Mouse (Mus musculus) heart, embryonic 14.5 days (tissue): ENCODE measurements around the gene Fam161a. TPM values are rescaled to one million over a fixed set of nuclear protein-coding genes. Genes with fewer than 3 reads are reported as not detected.

ENCODE experiments used
- ATAC-seq: fragments of 200-750 bp; cut with Nextera tagmentation; 2 replicates; pipeline ENCODE4 v1.8.0; 2017; ENCODE audit warnings: low read depth, moderate TSS enrichment; ENCODE audit not compliant: insufficient number of reproducible peaks, insufficient read depth, low FRiP score
- H3K27ac ChIP-seq, 2 experiments: fragments of 200-500 bp in 1 of 2; fragments of 300-500 bp in 1 of 2; sonication (generic) in 1 of 2; replicated peaks in 1 of 2; 2 replicates each; pipeline ENCODE4 v1.5.1; 2012 to 2014; ENCODE audit warnings: low read depth in 2 of 2, low read length in 2 of 2, control low read depth in 1 of 2, mild to moderate bottlenecking in 1 of 2, mixed read lengths in 1 of 2; ENCODE audit not compliant: control insufficient read depth in 1 of 2, insufficient read depth in 1 of 2
- H3K27me3 ChIP-seq: fragments of 300-500 bp; sonication (generic); 2 replicates; pipeline ENCODE4 v1.6.1; 2014; ENCODE audit warnings: mild to moderate bottlenecking, low read length, control low read depth; ENCODE audit not compliant: control insufficient read depth, insufficient read depth
- H3K36me3 ChIP-seq: fragments of 300-500 bp; sonication (generic); 2 replicates; pipeline ENCODE4 v1.6.1; 2014; ENCODE audit warnings: mild to moderate bottlenecking, control low read depth, low read length, mixed read lengths; ENCODE audit not compliant: control insufficient read depth, insufficient read depth
- H3K4me1 ChIP-seq, 2 experiments: fragments of 200-500 bp in 1 of 2; fragments of 300-500 bp in 1 of 2; sonication (generic) in 1 of 2; 2 replicates each; pipeline ENCODE4 v1.6.1; 2012 to 2014; ENCODE audit warnings: low read length in 2 of 2, control low read depth in 1 of 2, mixed read lengths in 1 of 2; ENCODE audit not compliant: control insufficient read depth in 2 of 2, insufficient read depth in 2 of 2
- H3K4me2 ChIP-seq: fragments of 300-500 bp; sonication (generic); 2 replicates; pipeline ENCODE4 v1.6.1; 2014; ENCODE audit warnings: mild to moderate bottlenecking, low read length
- H3K4me3 ChIP-seq, 2 experiments: fragments of 200-500 bp in 1 of 2; fragments of 300-500 bp in 1 of 2; sonication (generic) in 1 of 2; 2 replicates each; pipeline ENCODE4 v1.5.1; 2012 to 2014; ENCODE audit warnings: low read length in 2 of 2, mild to moderate bottlenecking in 2 of 2, control low read depth in 1 of 2, low read depth in 1 of 2, moderate library complexity in 1 of 2; ENCODE audit not compliant: control insufficient read depth in 1 of 2, insufficient read depth in 1 of 2
- H3K9ac ChIP-seq: fragments of 300-500 bp; sonication (generic); 2 replicates; pipeline ENCODE4 v1.6.1; 2014; ENCODE audit warnings: mild to moderate bottlenecking, low read length
- H3K9me3 ChIP-seq: fragments of 300-500 bp; sonication (generic); 2 replicates; pipeline ENCODE4 v1.6.1; 2016; ENCODE audit warnings: low read length, control low read depth; ENCODE audit not compliant: control insufficient read depth
- whole genome bisulfite sequencing: fragments of 180-500 bp; shearing (Covaris S2); extraction: QIAGEN DNeasy Blood & Tissue Kit; methylation state at CpG from one replicate; pipeline ENCODE4 v1.1.7; 2014; 5-methylcytosine and 5-hydroxymethylcytosine counted together
- polyA plus RNA-seq: library from polyadenylated mRNA; unstranded; fragments of >200 nt; fragmentation: Nextera tagmentation; extraction: Ambion mirVana; gene quantifications from 2 replicates; pipeline ENCODE4 v1.2.1, GENCODE M21; 2014

Fam161a gene
- polyA plus RNA-seq, 1 experiment from 2014 or later, result 2.8 TPM

DNA sequence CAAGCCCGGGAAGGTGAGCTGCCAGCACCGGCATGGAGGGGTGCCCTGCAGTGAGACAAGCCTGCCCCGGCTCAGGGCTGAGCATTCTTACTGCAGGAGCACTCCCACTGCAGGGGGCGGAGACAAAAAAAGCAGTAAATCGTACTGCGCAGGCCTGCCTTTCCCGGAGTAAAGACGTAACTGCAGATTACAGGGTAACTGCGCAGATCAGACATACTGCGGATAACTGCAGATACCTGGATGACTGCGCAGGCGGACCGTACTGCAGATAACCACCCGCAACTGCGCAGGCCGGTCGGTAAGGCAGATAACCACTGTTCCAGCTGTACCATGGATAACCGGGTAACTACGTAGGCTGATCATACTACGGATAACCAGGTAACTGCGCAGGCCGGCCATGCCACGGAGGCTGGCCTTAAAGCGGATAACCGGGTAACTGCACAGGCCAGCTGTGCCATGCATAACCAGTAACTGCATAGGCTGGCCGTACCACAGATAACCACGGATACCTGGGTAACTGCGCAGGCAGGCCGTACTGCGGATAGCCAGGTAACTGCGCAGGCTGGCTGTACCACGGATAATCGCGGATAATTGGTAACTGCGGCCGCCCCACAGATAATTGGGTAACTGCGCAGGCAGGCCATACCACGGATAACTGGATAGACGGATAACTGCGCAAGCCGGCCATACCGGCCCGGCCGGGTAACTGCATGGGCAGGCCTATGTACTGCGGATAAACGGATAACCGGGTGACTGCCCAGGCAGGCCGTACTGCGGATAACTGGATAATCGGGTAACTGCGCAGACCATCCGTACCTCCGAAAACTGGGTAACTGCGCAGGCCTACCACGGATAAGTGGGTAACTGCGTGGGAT is 35.3 kb upstream of the Fam161a start, which contains the start of gene Zrsr1:
Gene Zrsr1, plus strand, starts transcription at position 171 of the 875 bp plus-strand sequence.
- H3K9me3 ChIP-seq, result peaks cover 32% of the 10 kb centered on the region

DNA sequence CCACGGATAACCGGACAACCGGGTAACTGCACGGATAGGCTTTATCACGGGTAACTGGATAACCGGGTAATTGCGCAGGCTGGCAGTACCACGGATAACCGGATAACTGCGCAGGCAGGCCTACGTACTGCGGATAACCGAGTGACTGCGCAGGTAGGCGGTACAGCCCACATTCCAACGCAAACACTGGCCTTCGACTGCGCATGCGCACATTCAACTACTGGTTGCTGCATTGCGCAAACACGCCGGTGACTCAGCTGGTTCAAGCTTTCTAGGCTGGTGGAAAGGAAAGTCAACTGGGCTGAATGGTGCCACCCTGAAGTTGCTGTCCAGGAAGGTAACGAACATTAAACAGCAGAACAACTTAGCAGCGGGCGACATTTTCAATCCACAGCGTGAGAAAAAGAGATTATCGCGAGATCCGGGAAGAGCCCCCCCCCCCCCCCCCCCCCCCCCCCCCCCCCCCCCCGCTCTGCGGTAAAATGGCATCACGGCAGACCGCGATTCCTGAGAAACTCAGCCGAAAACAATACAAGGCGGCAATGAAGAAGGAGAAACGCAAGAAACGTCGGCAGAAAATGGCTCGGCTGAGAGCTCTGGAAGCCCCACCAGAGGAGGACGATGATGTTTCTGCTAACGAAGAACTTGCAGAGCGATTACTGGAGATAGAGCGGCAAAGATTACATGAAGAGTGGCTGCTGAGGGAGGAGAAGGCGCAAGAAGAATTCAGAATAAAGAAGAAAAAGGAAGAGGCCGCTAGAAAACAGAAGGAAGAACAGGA is 34.4 kb upstream of the Fam161a start:
- WGBS, result 55% methylated on average over 44 of the region's 46 CpGs
- peaks cover 24% of the 10 kb centered on the region for H3K9me3 ChIP-seq
- peak overlapping the region; percentile 80 for H3K4me2 ChIP-seq
- H3K4me1 ChIP-seq, result peaks cover 2 to 14% of the 10 kb centered on the region in 2 experiments; a peak in 2 of 4 replicates
- peak overlapping the region; percentile 75 for H3K9ac ChIP-seq
- H3K27ac ChIP-seq, result peak overlapping the region; percentile 73 to 94
- ATAC-seq, result peak; percentile 47; the same call in 1 of the 2 replicates
- peak overlapping the region; percentile 61 to 70 for H3K4me3 ChIP-seq
- H3K36me3 ChIP-seq, result peaks cover 28% of the 10 kb centered on the region
- H3K27me3 ChIP-seq, result no peaks in the 10 kb centered on the region

More for the DNA sequence above, 35.3 kb upstream of the Fam161a start, which contains the start of gene Zrsr1:
- H3K4me3 ChIP-seq, result peak within 1 kb of the TSS; percentile 61 to 70
- H3K9ac ChIP-seq, result peak within 1 kb of the TSS; percentile 75
- no peaks in the 10 kb centered on the region for H3K27me3 ChIP-seq
- peaks cover 2 to 14% of the 10 kb centered on the region in 2 experiments; a peak in 2 of 4 replicates for H3K4me1 ChIP-seq
- peak within 1 kb of the TSS; percentile 68 to 94; a peak in 3 of 4 replicates for H3K27ac ChIP-seq
- WGBS, result 53% methylated on average over 56 of the region's 56 CpGs
- H3K4me2 ChIP-seq, result peak within 1 kb of the TSS; percentile 80
- peaks cover 21% of the 10 kb centered on the region for H3K36me3 ChIP-seq
- ATAC-seq, result peak; percentile 72

DNA sequence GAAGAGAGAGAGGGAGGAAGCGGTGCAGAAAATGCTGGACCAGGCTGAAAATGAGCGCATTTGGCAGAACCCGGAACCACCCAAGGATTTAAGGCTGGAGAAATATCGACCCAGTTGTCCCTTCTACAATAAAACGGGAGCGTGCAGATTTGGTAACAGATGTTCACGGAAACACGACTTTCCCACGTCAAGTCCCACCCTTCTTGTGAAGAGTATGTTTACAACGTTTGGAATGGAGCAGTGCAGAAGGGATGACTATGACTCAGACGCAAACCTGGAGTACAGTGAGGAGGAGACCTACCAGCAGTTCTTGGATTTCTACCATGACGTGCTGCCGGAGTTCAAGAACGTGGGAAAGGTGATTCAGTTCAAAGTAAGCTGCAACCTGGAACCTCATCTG is 33.7 kb upstream of the Fam161a start:
- Histone ChIP-seq H3K4me2 (peak overlapping the region; percentile 73), H3K27ac (peak overlapping the region; percentile 49 to 73), H3K4me3 (peak overlapping the region; percentile 61 to 70), H3K9ac (peak overlapping the region; percentile 73), H3K36me3 (peaks cover 33% of the 10 kb centered on the region), H3K9me3 (peaks cover 24% of the 10 kb centered on the region), H3K4me1 (peaks cover 2 to 14% of the 10 kb centered on the region in 2 experiments; a peak in 2 of 4 replicates), H3K27me3 (no peaks in the 10 kb centered on the region)
- 49% methylated on average over 14 of the region's 14 CpGs for WGBS
- no peak for ATAC-seq

DNA sequence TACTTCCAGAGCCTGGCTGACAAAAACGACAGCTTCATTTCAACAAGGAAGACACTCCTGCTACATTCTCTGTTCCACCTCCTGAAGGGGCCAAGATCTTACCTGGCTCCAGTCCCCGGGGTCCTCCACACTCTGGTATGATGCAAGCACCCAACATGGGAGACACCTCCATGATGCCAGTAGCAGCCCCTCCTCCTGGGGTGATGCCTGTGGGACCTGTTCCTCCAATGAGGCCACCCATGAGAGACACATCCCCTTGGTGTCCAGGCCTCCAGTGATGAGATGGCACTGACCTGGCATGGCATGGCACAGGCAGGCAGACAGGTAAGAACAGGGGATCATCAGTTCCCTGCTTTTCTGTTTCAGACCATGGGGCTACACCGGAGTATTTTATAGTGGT is 29.1 kb upstream of the Fam161a start:
- H3K4me3 ChIP-seq, result no peak overlapping the region
- no peaks in the 10 kb centered on the region for H3K27me3 ChIP-seq
- WGBS, result 85% methylated on average over 3 of the region's 3 CpGs
- ATAC-seq, result no peak
- peaks cover 7 to 24% of the 10 kb centered on the region in 2 experiments for H3K4me1 ChIP-seq
- no peak overlapping the region for H3K4me2 ChIP-seq
- H3K36me3 ChIP-seq, result peaks cover 44% of the 10 kb centered on the region
- peaks cover 5% of the 10 kb centered on the region; the same call in 1 of the 2 replicates for H3K9me3 ChIP-seq
- no peak overlapping the region for H3K9ac ChIP-seq
- H3K27ac ChIP-seq, result no peak overlapping the region

DNA sequence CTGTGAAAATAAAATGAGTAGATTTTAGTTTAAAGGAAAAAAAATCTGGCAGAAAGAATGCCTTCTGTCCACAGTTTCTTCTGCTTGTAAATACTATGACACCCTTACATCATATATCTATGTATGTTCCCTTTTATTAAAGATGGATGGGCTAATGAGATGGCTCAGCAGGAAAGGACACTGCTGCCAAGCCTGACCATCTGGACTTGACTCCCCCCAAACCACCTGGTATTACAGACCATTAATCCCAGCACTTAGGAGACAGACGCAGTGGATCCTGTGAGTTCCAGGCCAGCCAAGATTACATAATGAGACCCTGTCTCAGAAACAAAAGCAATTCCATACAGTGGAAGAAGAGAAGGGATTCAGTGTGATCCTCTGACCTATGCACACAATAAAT is 28.6 kb upstream of the Fam161a start:
- Histone ChIP-seq H3K4me1 (peaks cover 7 to 24% of the 10 kb centered on the region in 2 experiments), H3K4me2 (no peak overlapping the region), H3K9ac (no peak overlapping the region), H3K36me3 (peaks cover 40% of the 10 kb centered on the region), H3K9me3 (0 out of 2 replicates have a peak, but pooled peaks cover under 1% of the 10 kb centered on the region), H3K4me3 (no peak overlapping the region), H3K27me3 (no peaks in the 10 kb centered on the region), H3K27ac (no peak overlapping the region)
- no peak for ATAC-seq
- WGBS, result 58% methylated on average over 1 of the region's 1 CpGs

DNA sequence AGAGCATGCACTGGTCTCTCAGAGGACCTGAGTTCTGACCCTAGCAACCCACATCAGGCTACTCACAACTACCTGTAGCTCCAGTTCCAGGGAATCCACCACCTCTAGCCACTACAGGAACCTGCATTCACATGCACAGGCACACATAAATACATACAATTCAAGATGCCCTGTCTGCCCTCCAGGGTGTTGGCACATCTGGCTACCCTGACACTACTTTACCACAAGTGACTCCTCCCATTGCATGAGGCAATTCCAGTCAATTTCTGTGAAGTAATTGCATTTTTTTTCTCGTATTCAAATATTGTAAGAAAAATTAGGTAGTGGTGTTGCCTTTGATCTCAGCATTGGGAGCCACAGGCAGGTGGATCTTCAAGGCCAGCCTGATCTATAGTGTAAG is 28.1 kb upstream of the Fam161a start:
- 83% methylated on average over 1 of the region's 1 CpGs for WGBS
- ATAC-seq, result no peak
- peaks cover 6 to 21% of the 10 kb centered on the region in 2 experiments for H3K4me1 ChIP-seq

DNA sequence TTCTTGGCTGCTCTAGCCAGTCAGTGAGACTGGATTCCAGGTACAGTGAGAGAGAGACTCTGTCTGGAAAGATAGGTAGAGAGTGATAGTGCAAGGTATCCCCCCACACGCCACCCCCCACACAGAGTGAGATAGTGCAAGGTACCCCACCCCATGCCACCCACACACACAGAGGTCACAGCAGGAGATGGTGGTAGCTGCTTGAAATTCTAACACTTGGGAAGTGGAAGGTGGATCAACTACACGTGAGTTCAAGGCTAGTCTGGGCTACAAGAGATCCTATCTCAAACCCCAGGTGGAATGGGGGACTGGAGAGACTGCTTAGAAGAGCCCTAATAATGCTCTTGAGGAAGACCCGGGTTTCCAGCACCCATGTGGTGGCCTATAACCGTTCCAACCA is 26.3 kb upstream of the Fam161a start:
- WGBS, result 35% methylated on average over 4 of the region's 4 CpGs
- Histone ChIP-seq H3K27me3 (no peaks in the 10 kb centered on the region), H3K9ac (peak overlapping the region; percentile 84), H3K4me2 (peak overlapping the region; percentile 85), H3K4me3 (peak overlapping the region; percentile 31 to 77), H3K4me1 (peaks cover 5 to 14% of the 10 kb centered on the region in 2 experiments), H3K27ac (peak overlapping the region in 1 of 2 experiments; percentile 98; a peak in 2 of 4 replicates), H3K36me3 (peaks cover 33% of the 10 kb centered on the region), H3K9me3 (no peaks in the 10 kb centered on the region)
- ATAC-seq, result no peak

More for the DNA sequence above, 28.1 kb upstream of the Fam161a start:
- no peak overlapping the region for H3K27ac ChIP-seq
- no peaks in the 10 kb centered on the region for H3K9me3 ChIP-seq
- H3K27me3 ChIP-seq, result no peaks in the 10 kb centered on the region
- no peak overlapping the region for H3K9ac ChIP-seq
- H3K36me3 ChIP-seq, result peaks cover 36% of the 10 kb centered on the region
- no peak overlapping the region for H3K4me2 ChIP-seq
- no peak overlapping the region for H3K4me3 ChIP-seq
